Mouse (Mus musculus) testis, postnatal 14 days (tissue): ENCODE results near the gene Adamts15.
A peak's percentile ranks its signal among the peaks of the same experiment; 100 is the strongest.

Experiments
- DNase-seq: peaks from one replicate; pipeline ENCODE4 v3.0.0; 2021; ENCODE audit warnings: low spot score

The Adamts15 gene

DNA sequence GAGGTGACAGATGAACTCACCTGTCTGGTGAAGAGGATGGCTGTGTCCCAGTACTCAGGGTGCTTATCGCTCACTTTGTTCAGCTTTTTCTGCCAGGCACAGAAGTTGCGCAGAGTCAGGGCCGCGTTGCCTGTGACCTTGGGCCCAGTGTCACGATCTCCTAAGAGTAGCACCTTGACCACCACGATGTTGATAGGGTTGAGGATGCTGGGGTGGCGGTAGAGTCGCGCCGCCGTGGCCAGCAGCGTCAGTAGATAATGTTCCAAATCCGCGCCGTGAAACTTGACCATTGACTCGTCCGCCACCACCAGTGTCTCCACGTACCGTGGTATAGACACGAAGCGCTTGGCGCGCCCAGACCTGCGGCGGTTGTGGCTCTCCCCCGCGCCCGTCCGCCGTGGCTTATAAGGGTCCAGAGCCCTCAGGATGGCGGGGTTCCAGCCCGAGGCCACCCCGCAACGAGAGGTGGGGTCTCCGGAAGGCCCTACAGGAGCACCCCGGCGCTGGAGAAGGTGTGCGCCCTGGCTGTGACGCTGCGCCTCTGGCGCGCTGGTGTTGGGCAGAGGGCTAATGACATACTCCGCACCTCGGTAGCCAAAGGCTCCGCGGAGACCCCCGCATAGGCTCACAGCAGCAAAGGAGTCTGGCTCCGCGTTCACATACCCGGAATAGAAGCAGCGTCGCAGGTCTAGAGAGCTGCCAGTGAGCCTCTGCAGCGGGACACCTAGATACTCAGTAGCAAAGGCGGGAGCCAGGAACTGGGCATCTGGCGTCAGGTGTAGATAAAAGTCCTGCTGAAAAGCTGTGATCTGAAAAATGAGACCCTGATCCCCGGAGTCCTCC lies 770 bp downstream of the Adamts15 start:
- DNase-seq: no peak

DNA sequence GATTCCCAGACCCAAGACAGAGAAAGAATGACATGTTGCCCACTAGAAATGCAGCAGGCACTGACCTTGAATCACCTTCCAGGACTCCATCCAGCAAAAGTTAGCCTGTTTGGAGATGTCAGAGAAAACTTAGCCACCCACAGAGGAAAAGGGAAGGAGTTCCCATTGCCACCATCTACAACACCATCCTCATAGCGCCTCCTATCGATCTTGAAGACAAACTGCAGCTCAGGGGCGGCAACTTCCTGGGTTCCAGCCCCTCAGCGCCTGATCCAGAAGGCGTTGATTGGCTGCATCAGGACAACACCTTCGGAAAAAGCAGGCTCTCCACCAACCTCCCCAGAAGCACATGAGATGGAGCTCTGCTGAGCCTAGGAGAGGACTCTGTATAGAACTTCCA lies 1.5 kb downstream of the Adamts15 start:
- peak; percentile 64 for DNase-seq

DNA sequence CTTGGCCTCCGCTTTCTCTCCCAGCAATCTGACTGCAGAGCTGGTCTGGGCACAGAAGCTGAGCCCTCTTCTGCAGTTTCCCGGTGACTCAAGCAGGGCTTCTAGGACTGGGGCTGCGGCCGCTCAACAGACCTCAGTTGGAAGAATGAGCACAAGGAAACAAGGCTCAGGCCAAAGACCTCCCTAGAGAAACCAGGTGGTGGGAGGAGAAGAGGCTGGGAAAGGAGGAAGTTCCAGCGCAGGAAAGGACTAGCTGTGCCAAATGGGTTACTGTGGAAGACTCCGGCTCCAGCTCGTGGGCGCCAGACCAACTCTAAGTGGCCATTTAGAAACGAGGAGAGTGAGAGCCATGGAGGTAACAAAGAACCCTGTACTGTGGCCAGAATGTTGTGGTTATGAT lies 2.6 kb downstream of the Adamts15 start:
- peak; percentile 32 for DNase-seq

DNA sequence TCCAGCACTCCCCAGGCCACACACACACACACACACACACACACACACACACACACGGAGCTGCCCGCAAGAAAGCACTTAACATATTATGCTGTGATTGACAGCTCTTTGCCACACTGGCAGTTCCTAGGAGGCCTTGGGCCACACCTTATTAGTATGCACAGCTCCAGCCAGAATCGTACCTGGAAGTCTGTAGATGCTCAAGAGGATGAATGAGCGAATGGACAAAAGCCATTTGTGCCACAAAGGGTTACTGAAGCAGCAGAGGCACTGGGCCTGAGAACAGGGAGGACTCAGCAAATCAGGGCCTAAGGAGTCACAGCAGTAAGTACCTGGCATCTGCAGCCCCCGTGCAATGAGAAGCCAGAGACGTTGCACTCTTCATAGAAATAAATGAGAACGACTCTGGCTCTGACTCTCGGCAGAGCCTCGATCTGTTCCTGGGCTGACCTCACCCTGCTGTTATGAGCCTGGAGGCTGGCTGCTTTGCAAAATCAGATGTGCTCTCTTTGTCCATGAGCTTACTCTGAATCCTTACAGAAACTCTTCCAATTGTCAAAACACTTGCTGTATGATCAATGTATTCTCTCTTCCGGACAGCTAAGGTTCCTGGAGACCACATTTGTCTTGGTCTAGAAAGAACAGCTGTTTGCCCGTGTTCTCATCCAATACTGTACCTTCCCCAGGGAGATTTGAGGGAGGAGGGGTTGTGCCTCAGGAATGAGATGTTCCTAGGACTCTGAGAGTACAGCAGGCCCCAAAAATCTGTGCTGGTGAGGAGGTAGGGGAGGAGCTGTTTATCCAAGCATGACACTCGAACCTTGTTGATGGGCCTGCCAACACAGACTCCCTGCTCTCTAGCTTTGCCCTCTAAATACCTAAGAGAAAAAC lies 3.5 kb downstream of the Adamts15 start:
- DNase-seq: peak; percentile 67

DNA sequence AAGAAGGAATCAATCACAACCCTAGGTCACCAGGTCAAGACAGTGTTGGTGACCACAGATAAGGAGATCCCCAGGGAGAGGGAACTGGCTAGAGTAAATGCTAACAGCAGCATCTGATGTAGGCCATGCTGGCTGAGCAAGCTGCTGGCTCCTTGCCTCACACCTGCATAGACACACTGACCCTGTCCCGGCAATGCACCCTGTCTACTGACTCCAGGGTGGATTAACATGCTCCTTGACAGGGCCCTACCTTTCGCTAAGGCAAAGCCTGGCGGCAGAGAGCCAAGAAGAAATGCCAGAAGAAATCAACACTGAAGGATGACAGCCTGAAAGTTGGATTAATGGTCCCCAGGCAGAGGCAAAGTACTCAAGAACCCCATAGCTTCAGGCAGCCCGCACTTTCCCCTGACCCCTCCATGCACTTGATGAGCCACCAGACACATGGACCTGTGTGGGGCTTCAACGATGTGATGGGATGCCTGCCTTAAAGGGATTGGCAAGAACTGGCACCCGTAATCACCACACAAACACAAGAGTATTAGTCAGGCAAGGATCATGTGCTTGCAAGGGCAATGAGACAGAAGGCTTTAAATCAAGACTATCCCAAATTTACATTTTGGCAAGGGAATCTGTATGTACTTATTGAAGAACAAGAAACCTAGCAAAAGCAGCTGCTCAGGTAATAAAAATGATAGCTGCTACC lies 5.8 kb downstream of the Adamts15 start:
- no peak for DNase-seq

DNA sequence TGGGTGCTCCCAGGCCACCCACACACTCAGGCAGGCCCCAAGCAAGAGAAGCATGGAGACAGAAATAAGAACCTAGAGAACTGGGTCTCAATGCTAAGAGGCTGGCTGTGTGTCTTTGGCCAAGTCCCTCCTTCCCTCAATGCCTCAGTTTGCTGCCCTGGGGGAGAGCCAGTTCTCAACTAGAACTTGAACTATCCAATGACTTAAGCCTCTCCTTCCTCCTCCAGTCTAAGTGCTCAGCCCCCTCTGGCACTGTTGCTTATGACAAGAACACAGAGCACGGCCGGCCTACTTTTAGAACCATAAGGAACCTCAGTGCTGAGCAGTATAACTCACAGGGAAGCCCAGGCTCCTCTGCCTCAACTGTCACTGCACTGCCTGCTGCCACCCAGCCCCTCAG lies 8.0 kb downstream of the Adamts15 start:
- no peak for DNase-seq

DNA sequence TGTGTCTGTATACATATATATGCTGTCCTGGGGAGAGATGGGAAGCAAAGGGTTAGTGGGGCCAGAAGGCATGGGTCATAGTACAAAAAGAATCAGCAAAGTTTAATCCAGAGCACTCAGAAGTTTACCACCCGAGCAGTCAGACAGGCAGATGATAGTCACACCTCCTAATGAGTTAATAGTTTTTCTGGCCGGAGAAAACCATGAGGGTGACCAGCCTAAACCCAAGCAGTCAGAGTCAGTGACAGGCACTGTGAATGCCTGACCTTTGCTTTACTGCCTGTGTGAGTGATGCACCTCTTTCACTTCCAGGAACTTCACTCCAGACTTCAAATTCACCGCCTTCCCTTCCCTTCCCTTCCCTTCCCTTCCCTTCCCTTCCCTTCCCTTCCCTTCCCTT lies 8.8 kb downstream of the Adamts15 start:
- DNase-seq: no peak

DNA sequence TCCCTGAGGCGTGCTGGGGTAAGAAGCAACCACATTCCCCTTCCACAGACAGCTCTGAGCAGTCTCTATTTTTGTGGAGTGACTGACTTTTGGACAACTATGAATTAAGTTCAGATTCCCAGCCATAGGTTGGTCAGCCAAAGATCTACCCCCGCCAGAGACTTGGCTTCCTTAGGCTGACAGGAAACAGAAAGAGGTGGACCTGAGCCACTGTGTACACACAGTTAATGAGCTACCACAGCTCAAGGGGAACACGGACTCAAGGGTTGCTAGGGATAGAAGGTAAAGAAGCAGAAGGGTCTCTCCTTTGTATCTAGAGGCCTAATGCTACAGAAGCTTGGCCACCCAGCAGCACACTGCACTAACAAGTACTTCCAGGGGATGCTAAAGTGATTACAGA lies 10.1 kb downstream of the Adamts15 start:
- DNase-seq: no peak

DNA sequence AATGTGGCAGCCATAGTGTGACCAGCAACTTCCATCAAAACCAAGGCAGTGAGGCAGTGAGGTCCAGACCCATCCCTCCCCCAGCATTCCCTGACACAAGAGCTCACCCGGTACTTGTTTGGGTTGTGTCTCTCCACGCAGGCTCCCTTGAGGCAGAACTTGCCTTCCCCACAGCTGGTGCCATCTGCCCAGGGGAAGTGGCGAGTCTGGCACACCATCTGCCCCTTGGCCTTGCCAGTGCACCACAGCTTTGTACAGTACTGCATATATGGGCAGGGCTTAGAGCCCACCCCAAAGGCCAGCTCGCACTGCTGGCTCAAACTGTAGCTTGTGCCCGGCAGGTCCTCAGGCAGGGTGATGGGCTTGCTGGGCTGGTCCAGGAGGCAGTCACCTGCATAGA lies 11.8 kb downstream of the Adamts15 start:
- no peak for DNase-seq

DNA sequence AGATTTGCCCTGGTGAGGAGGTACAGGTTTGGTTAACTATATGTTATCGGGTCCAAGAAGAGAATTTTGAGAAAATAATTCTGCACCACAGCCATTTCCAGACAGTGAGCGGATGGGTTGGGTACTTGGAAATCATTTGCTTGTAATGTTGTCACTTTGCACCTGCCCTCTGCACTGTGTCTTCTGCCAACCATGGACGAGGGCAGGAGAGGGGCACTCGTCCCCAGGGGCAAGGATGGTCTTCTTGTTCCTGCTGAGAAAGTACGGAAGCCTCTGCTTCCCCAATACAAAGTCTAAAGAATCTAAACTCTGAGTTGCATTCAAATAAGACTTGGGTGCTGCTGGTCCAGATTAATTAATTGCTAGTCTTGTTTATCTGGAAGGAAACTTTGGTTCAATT lies 13.3 kb downstream of the Adamts15 start:
- no peak for DNase-seq

DNA sequence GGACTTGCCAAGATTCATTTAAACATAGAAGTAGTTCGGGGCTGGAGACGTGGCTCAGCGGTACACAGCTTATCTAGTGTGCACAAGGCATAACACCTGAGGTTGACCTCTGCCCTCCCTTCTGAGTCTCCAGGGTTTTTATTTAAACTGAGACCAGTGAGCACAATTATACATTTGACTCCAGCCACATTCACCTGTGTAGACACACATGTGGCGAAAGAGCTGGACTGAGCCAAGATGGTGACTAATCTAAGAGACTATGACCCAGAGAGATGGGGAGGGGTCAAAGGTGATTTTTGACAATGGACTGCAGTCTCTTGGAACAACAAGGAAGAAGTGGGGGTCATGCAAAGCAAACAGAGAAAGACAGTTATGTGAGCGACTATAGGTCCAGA lies 14.0 kb downstream of the Adamts15 start:
- no peak for DNase-seq

DNA sequence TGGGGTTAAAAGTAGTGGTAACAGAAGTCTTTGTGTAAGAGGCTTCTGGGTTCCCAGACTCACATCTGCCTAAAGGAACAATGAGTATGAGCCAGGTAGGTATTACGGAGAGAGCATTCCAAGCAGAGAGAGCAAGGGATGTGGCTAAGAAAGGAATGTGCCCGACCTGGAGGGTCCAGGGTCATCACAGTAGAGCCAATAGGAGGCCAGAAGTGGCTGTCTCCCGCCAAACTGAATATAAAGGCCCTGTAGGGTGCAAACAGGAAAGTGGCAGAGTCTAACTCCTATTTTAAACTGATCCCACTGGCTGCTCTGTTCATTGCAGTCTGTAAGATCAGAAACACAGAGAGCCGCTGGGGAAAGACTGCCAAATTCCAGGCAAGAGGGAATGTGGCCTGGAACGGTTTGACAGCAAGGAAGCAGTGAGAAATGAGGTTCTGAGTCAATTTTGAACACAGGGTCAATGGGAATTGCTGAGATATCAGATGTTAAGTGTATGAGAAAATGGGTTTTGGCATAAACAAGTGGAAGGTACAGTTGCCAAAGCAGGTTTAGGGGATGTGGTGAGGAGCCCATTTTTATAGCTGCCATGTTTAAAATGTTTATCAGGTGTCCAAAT lies 14.5 kb downstream of the Adamts15 start:
- DNase-seq: no peak

DNA sequence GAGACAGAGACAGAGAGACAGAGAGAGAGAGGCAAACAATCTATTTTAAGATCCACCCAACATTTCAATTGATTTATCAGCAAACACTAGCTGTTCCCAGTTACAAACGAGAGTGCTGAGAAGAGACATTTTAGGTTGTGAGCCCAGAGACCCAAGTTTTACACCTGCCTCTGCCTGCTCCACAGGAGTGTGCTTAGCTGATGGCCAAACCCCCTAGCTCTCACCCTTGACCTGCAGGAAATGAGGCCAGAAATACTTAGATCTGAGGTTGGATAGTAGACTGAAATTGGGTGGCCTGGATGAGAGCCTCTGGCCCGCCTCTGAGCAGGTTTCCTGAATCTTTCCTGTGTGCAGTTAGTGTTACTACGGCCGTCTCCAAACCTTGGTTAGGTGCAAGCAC lies 15.8 kb downstream of the Adamts15 start:
- no peak for DNase-seq

DNA sequence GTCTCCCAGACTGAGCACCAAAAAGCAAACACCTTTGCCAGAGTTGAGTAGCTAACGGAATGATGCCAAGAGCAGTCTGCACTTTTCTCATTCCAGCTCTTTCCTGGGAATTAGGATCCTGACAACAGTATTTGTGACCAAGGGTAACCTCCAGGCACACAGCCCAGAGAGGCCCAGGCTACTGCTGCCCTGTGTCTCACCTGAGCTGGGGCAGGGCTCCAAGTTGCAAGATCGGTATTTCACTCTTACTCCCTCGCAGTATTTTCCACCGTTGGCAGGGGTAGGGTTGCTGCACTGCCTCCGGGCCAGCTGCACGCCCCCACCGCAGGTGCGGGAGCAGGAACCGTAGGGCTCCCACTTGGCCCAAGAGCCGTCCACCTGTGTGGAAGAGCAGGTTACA lies 16.4 kb downstream of the Adamts15 start:
- DNase-seq: no peak

DNA sequence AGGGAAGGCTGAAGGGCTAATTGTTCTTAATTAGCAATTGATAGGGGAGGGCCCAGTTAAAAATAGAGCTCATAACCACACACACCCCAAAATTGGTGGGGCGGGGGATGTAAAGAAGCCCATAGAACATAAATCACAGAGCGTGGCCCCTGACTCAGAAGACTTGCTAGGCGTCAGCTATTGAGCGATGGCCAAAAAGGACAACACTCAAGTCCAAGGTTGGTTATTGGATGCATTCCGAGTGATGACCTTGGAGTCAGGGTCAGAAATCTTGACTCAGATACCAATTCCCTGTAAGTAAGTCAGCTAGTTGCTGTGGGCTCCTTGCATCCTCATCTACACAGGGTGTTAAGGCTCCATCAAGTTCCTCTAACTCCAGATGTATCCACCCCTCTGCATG lies 19.0 kb downstream of the Adamts15 start:
- no peak for DNase-seq

DNA sequence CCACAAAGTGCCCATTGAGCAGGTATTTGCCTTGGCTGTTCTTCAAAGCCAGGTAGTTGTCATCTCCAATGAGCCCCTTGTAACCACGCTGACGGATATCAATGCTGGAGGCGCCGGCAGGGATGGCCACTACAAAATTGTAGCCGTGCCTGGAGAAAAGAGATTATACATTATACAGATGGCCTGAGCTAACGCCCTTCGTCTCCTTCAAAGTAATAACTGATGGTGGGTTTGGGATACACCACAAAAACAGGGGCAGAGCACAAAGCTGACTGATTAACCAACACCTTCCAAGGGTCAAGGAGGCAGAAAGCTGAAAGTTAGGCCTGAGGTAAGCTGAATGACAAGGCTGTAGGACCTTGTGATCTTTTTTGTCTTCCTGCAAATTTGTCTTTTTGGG lies 19.6 kb downstream of the Adamts15 start:
- DNase-seq: no peak

DNA sequence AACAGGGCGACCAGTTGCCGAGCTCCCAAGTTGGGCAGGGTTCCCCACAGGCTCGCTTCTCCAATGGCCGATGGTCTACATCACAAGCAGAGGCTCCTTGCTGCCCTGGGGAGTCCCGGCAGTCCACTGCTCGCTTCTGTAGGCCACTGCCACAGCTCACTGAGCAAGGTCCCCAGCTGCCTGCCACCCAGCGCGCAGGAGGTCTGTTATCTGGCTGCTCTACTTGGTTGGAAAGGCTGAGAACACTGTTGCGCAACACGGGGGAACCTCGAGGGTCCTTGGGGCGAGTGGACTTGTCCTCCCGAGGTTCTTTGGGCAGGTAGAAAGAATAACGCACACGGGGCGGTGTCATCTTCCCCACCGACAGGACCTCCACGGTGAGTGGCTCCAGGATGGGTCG lies 20.1 kb downstream of the Adamts15 start:
- DNase-seq: no peak

DNA sequence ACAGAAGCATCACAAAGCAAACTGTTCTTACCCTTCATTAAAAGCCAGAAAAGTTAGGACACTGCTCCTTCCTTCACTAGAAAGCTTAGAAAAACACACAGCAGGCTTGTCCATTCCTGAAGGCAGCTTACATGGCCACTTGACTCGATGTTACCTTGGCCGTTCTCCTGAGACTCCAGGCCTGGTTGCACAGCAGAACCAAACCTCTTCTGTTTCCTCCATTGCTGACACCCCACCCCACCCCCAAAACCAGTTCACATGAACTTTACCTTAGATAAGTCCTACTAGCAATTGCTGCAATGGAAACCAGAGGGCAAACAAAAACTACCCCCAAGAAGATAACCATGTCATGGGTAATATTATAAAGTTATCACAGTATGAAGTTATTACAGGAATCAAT lies 25.1 kb downstream of the Adamts15 start:
- no peak for DNase-seq

DNA sequence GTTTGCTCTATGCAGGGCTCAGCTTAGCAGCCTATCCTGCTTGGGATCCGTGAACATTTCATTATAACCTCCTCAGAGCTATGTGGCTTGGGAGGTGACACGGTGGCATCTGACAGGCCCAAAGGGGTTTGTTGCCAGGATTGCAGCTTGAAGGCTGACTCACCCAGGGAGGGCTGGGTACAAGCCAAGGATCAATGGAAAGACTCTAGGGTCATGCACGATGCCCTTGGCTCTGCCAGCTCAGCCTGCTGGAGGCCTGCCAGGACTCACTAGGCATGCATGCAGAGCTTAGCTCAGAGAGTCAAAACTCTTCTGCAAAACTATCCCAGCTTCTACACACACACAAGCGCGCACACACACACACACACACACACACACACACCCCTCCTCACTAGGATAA lies 25.5 kb downstream of the Adamts15 start:
- DNase-seq: peak; percentile 59

DNA sequence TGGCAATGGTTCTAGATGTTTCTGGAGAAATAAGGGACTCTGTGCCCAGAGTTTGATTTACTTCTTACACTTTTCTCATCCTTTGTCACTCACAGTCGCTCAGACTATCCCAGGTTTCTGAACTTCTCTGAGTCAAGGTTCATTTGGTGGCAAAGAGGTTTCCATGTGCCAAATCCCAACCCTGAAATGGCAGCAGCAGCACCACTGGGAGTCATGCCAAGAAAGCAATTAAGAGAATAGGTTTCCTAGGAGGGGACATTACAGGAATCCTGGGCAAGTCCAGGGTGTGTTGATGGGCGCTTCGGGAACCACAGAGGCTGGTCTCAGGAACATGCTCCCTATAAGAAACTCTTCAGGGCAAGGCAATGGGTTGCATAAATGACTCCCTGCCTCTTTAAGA lies 26.6 kb downstream of the Adamts15 start:
- no peak for DNase-seq

DNA sequence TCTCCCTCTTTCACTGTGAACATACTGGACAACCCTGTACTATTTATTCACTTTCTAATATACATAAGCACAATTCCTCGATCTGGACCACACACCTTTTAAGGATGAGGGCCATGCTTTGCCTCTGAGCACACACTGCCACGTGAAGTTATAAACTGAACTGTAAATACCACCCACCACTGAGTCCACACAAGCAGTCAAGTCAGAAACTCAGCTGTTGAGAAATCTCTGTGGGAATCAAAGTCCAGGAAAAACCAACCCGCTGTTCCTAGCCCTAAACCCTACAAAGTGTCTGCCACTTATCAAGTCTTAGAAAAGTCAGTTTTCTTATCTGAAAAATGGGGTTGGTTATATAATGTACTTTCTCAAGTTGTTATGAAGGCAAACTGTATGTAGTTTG lies 36.0 kb downstream of the Adamts15 start:
- no peak for DNase-seq

DNA sequence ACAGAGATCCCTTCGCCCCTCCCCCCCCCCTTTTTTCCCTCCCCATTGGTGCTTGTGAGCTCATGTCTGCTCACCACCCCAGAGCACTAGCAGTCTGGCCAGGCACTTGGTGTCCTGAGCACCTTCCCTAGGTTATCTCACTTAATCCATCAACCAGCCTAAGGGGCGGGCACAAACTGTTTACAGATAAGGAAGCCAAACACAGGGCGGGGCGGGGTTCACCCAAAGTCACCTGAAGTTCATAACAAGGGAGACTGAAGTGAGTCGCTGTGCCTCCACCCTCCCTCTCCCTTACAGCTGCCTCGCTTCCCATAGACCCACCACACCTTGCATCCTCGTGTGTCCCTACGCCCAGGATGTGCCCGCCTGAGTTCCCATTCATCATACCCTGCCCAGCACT lies 41.7 kb downstream of the Adamts15 start:
- DNase-seq: no peak
